Mouse (Mus musculus) bone marrow macrophage, adult 2 months (primary cell): ENCODE results near the gene Olfr329-ps.

ENCODE experiments used
- CTCF ChIP-seq: IDR thresholded peaks from 2 replicates; pipeline ENCODE4 v1.5.1; 2012; ENCODE audit warnings: low read depth, mild to moderate bottlenecking, low read length, moderate library complexity
- POLR2A ChIP-seq: IDR thresholded peaks from 2 replicates; pipeline ENCODE4 v1.6.1; 2012; ENCODE audit warnings: mild to moderate bottlenecking, low read depth, low read length, borderline replicate concordance

DNA sequence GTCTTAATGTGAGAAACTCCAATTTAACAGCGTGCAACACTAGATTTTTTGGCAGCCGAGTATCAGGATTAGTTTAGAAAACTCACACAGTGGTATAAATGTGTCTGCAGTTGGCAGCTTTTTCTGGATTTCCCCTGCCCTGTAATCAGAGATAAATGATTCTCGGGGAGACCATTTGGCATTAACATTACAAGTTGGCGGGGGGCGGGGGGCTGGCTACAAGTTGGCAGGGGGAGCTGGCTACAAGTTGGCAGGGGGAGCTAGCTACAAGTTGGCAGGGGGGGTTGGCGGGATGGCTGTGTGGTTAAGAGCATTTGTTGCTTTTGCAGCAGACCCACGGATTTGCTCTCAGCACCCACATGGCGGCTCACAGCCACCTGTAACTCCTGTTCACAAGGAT is 32.4 kb upstream of the Olfr329-ps start:
- no peak for TF ChIP-seq POLR2A
- TF ChIP-seq CTCF: no peak
